Mouse (Mus musculus) layer of hippocampus, adult 9-10 months (tissue): Measurements from ENCODE around the gene Olfr1367.
"Not testable (repeated sequence)": the region's sequence is repeated elsewhere in the genome, so short reads cannot be mapped to it uniquely, and the experiment has no call there.

Experiments
- DNase-seq: peaks from one replicate; pipeline ENCODE4 v3.0.0; 2022; ENCODE audit warnings: low spot score

Gene Olfr1367

DNA sequence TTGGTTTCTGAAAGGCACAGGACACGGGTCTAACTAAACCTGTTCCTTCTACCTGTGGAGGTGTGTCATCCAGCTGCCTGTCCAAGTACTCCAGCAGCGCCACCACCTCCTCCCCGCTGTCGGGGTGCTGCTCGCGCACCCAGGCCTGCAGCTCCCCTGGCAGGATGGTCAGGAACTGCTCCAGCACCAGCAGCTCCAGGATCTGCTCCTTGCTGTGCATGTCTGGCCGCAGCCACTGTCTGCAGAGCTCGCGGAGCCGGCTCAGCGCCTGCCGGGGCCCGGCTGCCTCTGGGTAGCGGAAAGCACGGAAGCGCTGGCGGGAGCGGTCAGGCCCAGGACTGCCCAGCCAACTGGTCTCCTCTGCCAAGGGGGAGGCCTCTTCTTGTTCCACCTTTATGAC lies 49.3 kb downstream of the Olfr1367 start:
- DNase-seq = not testable (repeated sequence)

DNA sequence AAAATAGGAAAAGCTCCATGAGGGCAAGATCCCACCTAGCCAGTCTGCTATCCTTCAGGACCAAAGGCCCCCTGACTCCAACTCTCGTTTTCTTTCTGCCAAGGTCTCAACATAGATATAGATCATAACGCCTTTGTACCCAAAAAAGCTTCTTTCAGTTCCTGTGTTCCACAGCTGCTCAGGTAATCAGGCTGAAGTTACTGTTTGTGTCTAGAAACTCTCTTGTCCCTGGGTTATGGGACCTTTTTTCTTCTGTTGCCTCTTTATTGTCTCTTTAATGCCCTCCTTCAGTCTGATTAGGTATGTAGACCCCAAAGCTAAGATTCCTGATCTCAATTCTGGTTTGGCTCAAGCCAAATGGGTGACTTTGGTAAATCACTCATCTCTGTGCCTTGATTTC lies 50.8 kb downstream of the Olfr1367 start:
- no peak for DNase-seq
